Mouse (Mus musculus) kidney, adult 2 months (tissue): ENCODE measurements around the gene Nos1.

Source experiments
- CTCF ChIP-seq: fragments of 200-500 bp; conservative IDR thresholded peaks from 2 replicates; pipeline ENCODE4 v1.5.1; 2011; ENCODE audit warnings: low read depth, mild to moderate bottlenecking, control low read depth, low read length, moderate library complexity, mixed read lengths; ENCODE audit not compliant: insufficient read depth, insufficient read length
- POLR2A ChIP-seq: fragments of 200-500 bp; IDR thresholded peaks from one replicate; pipeline ENCODE4 v1.6.1; 2011; ENCODE audit warnings: low read depth, low read length, control low read depth

- TF ChIP-seq POLR2A (no peak), CTCF (no peak)
Measured at GRCm38 (mm10) chr5:117978159-117978697, 197.4 kb downstream of the Nos1 start.
